Mouse (Mus musculus) stomach, embryonic 14.5 days (tissue): ENCODE results near the gene Sycn. TPM values are rescaled to one million over a fixed set of nuclear protein-coding genes. Genes with fewer than 3 reads are reported as not detected.

Experiments
- ATAC-seq: fragments of 200-750 bp; cut with Nextera tagmentation; 2 replicates; pipeline ENCODE4 v1.8.0; 2017; ENCODE audit warnings: low read depth, moderate TSS enrichment; ENCODE audit not compliant: insufficient number of reproducible peaks, insufficient read depth, low FRiP score
- H3K27ac ChIP-seq: fragments of 300-500 bp; sonication (generic); 2 replicates; pipeline ENCODE4 v1.5.1; 2014; ENCODE audit warnings: mild to moderate bottlenecking, low read length, moderate library complexity, mixed read lengths
- H3K27me3 ChIP-seq: fragments of 300-500 bp; sonication (generic); 2 replicates; pipeline ENCODE4 v1.6.1; 2014; ENCODE audit warnings: low read length, control low read depth, mixed read lengths; ENCODE audit not compliant: control insufficient read depth, insufficient read depth
- H3K36me3 ChIP-seq: fragments of 300-500 bp; sonication (generic); 2 replicates; pipeline ENCODE4 v1.6.1; 2014; ENCODE audit warnings: mild to moderate bottlenecking, control low read depth, low read length, moderate library complexity, mixed read lengths; ENCODE audit not compliant: control insufficient read depth, insufficient read depth
- H3K4me1 ChIP-seq: fragments of 300-500 bp; sonication (generic); 2 replicates; pipeline ENCODE4 v1.6.1; 2014; ENCODE audit warnings: low read length, control low read depth, mixed read lengths; ENCODE audit not compliant: control insufficient read depth, insufficient read depth
- H3K4me2 ChIP-seq: fragments of 300-500 bp; sonication (generic); replicated peaks from 2 replicates; pipeline ENCODE4 v1.6.1; 2014; ENCODE audit warnings: low read depth, low read length, control low read depth
- H3K4me3 ChIP-seq: fragments of 300-500 bp; sonication (generic); 2 replicates; pipeline ENCODE4 v1.5.1; 2014; ENCODE audit warnings: low read depth, low read length, control low read depth
- H3K9ac ChIP-seq: fragments of 300-500 bp; sonication (generic); replicated peaks from 2 replicates; pipeline ENCODE4 v1.6.1; 2014; ENCODE audit warnings: low read depth, mild to moderate bottlenecking, control low read depth, low read length, moderate library complexity, mixed read lengths
- H3K9me3 ChIP-seq: fragments of 300-500 bp; sonication (generic); 2 replicates; pipeline ENCODE4 v1.6.1; 2016; ENCODE audit warnings: low read depth, low read length, control low read depth; ENCODE audit not compliant: control insufficient read depth
- WGBS: fragments of 180-500 bp; shearing (Covaris S2); extraction: QIAGEN DNeasy Blood & Tissue Kit; methylation state at CpG from one replicate; pipeline ENCODE4 v1.1.7; 2014; 5-methylcytosine and 5-hydroxymethylcytosine counted together
- polyA plus RNA-seq: library from polyadenylated mRNA; unstranded; fragments of >200 nt; fragmentation: Nextera tagmentation; extraction: Ambion mirVana; gene quantifications from 2 replicates; pipeline ENCODE4 v1.2.1, GENCODE M21; 2014

Gene Sycn
- polyA plus RNA-seq, 1 experiment from 2014 or later, result 0.49 TPM

DNA sequence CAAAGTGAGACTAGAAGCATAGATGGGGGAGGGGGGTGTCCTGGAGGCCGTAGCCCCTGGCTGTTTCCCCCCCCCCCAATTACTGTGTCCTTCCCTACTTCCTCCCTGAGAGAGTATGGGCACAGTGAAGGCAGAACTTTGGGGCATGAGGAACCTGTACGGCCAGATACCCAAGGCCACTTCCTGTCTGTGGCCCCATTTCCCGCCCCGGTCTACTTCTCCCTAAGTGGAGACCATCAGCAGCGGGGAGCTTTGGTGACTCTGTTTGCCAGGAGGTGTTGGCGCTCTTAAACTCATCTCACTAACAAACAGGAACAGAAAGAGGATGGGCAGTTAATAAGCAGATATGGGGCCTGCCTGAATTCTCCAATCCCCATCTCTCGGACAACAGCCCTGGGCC, 6.9 kb downstream of the Sycn start:
- Histone ChIP-seq H3K9me3 (no peaks in the 10 kb centered on the region), H3K27me3 (no peaks in the 10 kb centered on the region), H3K4me2 (no peak overlapping the region), H3K27ac (no peak overlapping the region), H3K4me1 (peaks cover 9% of the 10 kb centered on the region; the same call in 1 of the 2 replicates), H3K36me3 (no peaks in the 10 kb centered on the region), H3K9ac (no peak overlapping the region), H3K4me3 (no peak overlapping the region)
- no peak for ATAC-seq
- 61% methylated on average over 7 of the region's 7 CpGs for WGBS

DNA sequence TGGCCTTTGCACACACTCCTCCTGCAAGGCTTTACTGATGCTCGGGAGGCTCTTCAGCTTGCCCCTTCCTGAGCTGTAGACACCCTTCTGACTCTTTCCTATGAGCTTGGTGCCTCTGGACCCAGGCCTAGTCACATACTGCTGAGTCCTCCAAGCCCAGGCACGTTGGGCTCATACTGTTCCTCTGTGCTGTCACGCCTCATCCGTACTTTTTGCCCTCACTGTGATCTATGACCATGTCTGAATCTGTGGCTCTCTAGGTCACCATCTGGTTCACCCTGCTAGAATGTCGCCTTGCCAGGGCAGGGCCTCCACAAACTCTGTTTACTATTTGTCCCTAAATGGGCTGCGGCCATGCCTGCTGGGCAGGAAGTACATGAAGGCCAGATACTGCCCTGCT, 12.4 kb downstream of the Sycn start:
- Histone ChIP-seq H3K36me3 (no peaks in the 10 kb centered on the region), H3K9ac (no peak overlapping the region), H3K4me1 (no peaks in the 10 kb centered on the region), H3K4me2 (no peak overlapping the region), H3K4me3 (no peak overlapping the region), H3K9me3 (no peaks in the 10 kb centered on the region), H3K27me3 (no peaks in the 10 kb centered on the region), H3K27ac (no peak overlapping the region)
- no peak for ATAC-seq
- 87% methylated on average over 6 of the region's 6 CpGs for WGBS

DNA sequence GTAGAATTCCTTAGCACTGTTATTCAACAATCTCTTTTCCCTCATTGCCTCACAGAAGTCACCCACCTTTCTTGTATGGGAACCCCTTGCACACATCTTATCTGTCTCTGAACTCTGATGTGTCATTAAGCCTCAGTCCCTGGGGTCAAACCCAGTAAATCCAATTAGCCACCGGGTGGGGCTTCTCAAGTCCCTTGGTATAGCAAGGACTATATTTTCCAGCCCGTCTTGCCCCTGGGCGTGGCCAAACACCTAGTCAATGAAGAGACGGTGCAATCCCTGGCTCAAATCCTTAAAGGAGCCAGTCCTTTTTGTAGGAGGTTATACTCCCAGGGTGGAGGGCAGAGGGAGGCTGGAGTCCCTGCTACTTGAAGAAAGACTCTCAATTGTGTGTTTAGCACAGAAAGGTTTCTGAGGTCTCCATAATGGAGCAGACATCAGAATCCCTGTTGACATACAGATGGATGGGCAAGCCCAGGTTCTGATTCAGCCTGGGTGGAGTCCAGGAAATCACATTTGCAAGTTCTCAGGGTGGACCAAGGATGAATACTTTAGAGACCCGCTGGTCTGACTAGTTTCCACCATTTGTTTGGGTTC, 15.4 kb downstream of the Sycn start:
- no peak for ATAC-seq
- H3K27me3 ChIP-seq, result no peaks in the 10 kb centered on the region
- H3K9ac ChIP-seq, result no peak overlapping the region
- no peaks in the 10 kb centered on the region for H3K9me3 ChIP-seq
- 0 out of 2 replicates have a peak, but pooled peaks cover 2% of the 10 kb centered on the region for H3K4me1 ChIP-seq
- no peak overlapping the region for H3K4me3 ChIP-seq
- WGBS, result 10% methylated on average over 5 of the region's 5 CpGs
- H3K36me3 ChIP-seq, result peaks cover 22% of the 10 kb centered on the region
- no peak overlapping the region for H3K27ac ChIP-seq
- no peak overlapping the region for H3K4me2 ChIP-seq

DNA sequence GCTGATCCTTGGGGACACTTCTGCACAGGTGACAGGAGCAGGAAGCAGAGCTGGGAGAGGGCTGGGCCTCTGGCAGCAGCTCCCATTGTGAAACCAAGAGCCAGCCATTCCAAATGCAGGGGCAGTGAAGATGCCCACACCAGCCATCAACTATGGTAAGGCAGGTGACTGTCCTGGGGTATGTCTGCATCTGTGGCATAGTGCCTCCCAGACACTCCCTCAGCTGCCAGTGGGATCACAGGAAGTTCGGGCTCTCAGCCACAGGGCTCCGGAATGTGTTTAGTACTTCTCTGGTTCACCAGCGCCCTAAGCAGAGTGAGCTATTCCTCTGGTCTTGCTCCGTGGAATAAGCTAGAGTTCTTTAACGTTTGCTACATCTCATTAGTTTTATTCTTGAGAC, 16.4 kb downstream of the Sycn start:
- WGBS, result 61% methylated on average over 5 of the region's 5 CpGs
- H3K36me3 ChIP-seq, result peaks cover 31% of the 10 kb centered on the region
- no peak overlapping the region for H3K9ac ChIP-seq
- no peak for ATAC-seq
- no peak overlapping the region for H3K4me2 ChIP-seq
- H3K27ac ChIP-seq, result no peak overlapping the region
- no peaks in the 10 kb centered on the region for H3K9me3 ChIP-seq
- H3K4me3 ChIP-seq, result no peak overlapping the region
- H3K4me1 ChIP-seq, result 0 out of 2 replicates have a peak, but pooled peaks cover 2% of the 10 kb centered on the region
- H3K27me3 ChIP-seq, result no peaks in the 10 kb centered on the region

DNA sequence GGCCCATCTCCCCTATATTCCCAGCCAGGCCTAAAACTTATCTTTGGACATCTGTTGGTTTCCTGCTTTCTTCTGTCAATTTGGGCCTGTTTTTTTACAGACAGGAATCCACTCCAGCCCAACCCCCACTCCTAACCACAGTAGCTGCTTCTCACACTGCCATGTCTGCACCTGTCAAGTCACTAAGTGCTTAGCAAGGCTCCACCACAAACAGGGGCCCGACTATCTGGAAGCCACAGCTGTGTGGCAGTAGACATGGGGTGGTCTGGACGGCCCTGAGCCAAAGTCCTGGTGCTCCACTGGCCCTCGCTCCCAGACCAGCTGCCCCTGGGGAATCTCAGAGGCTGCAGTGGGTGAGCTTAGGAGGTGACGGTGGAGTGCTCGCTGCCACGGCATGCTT, 17.0 kb downstream of the Sycn start:
- Histone ChIP-seq H3K9ac (no peak overlapping the region), H3K27ac (no peak overlapping the region), H3K36me3 (peaks cover 36% of the 10 kb centered on the region), H3K4me3 (no peak overlapping the region), H3K9me3 (no peaks in the 10 kb centered on the region), H3K4me1 (0 out of 2 replicates have a peak, but pooled peaks cover 2% of the 10 kb centered on the region), H3K4me2 (no peak overlapping the region), H3K27me3 (no peaks in the 10 kb centered on the region)
- no peak for ATAC-seq
- 75% methylated on average over 6 of the region's 6 CpGs for WGBS

DNA sequence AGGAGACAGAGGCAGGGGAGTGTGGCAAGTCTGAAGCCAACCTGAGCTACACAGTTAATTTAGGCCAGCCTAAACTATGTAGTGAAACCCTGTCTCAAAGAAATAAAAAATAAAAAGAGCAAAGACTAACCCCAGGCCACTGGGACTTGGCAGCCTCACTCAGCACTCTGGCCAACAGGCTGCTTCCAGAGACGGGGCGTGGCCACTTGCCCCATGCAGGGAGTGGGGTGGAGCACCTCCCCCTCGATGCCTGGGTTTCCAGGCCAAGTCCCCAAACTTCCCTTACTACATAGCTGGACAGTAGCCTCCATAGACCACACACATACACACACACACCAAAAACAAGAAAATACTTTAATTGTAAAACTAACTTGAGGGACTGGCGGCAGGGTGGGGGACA, 17.8 kb downstream of the Sycn start:
- H3K27ac ChIP-seq, result no peak overlapping the region
- no peak overlapping the region for H3K9ac ChIP-seq
- 56% methylated on average over 4 of the region's 4 CpGs for WGBS
- H3K27me3 ChIP-seq, result no peaks in the 10 kb centered on the region
- no peak overlapping the region for H3K4me2 ChIP-seq
- H3K4me1 ChIP-seq, result 0 out of 2 replicates have a peak, but pooled peaks cover 2% of the 10 kb centered on the region
- H3K4me3 ChIP-seq, result no peak overlapping the region
- H3K36me3 ChIP-seq, result peaks cover 44% of the 10 kb centered on the region
- no peak for ATAC-seq
- no peaks in the 10 kb centered on the region for H3K9me3 ChIP-seq

DNA sequence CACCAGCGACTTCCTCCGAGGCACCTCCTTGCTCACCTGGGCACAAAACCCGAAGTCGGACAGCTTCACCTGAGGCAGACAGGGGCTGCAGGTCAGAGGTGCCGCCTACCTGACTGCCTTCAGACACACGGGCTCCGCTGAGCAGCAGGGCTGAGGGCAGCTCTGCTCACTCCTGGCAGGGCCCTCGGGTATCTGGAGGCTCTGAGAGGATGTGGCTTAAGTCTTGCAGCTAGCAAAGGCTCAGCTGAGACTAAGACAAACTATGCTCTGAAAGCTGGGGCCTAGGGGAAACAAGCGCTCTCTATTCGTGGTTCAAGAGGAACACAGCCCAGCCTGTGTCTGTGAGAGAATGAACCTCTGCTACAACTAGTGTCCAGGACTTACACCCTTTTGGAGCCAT, 20.2 kb downstream of the Sycn start:
- no peak overlapping the region for H3K27ac ChIP-seq
- WGBS, result 90% methylated on average over 10 of the region's 10 CpGs
- H3K4me1 ChIP-seq, result 0 out of 2 replicates have a peak, but pooled peaks cover 2% of the 10 kb centered on the region
- H3K9me3 ChIP-seq, result no peaks in the 10 kb centered on the region
- no peak overlapping the region for H3K4me2 ChIP-seq
- H3K36me3 ChIP-seq, result peaks cover 65% of the 10 kb centered on the region
- no peak overlapping the region for H3K9ac ChIP-seq
- H3K27me3 ChIP-seq, result no peaks in the 10 kb centered on the region
- ATAC-seq, result no peak
- no peak overlapping the region for H3K4me3 ChIP-seq

DNA sequence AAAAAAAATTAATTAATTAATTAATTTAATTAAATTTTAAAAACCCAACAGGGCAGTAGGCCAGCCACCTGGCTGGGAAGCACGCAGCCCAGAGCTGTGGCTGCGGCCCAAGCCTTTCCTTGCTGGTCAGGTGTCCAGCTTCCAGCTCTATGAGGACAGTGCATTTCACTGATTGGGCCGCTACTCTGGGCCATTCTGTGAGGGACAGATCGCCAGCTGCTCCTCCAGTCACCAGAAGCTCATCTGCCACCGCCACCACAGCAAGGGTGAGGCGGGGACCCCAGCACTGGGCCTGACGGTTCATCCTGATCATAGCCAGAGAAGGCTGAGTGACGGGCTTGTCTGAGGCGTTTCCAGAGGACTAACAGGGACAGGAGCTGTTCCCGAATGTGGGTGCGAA, 21.3 kb downstream of the Sycn start:
- 0 out of 2 replicates have a peak, but pooled peaks cover 2% of the 10 kb centered on the region for H3K4me1 ChIP-seq
- no peak overlapping the region for H3K27ac ChIP-seq
- H3K9me3 ChIP-seq, result no peaks in the 10 kb centered on the region
- H3K4me3 ChIP-seq, result no peak overlapping the region
- 92% methylated on average over 11 of the region's 11 CpGs for WGBS
- no peaks in the 10 kb centered on the region for H3K27me3 ChIP-seq
- H3K4me2 ChIP-seq, result no peak overlapping the region
- no peak for ATAC-seq
- H3K9ac ChIP-seq, result no peak overlapping the region
- peaks cover 68% of the 10 kb centered on the region for H3K36me3 ChIP-seq

DNA sequence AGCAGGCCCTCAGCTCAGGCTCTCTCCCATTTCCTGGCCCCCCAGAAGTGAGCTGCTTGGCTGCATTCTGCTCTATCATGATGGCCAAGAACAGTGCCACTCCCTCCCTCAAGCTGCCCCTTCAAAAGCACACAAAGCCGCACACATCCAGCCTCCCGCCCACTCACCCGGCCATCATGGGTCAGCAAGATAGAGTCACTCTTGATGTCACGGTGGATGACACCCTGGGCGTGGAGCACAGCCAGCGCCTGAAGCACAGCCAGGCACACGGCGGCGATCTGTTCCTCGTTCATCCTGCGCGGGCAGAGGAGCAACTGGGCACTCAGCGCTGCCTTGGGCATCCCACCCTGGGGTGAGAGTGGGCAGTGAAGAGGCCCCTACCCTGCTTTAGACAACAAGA, 21.7 kb downstream of the Sycn start:
- no peaks in the 10 kb centered on the region for H3K27me3 ChIP-seq
- 0 out of 2 replicates have a peak, but pooled peaks cover 2% of the 10 kb centered on the region for H3K4me1 ChIP-seq
- H3K9ac ChIP-seq, result no peak overlapping the region
- H3K36me3 ChIP-seq, result peaks cover 72% of the 10 kb centered on the region
- no peak overlapping the region for H3K4me2 ChIP-seq
- H3K9me3 ChIP-seq, result no peaks in the 10 kb centered on the region
- WGBS, result 88% methylated on average over 13 of the region's 13 CpGs
- H3K27ac ChIP-seq, result no peak overlapping the region
- no peak for ATAC-seq
- H3K4me3 ChIP-seq, result no peak overlapping the region
